Mouse (Mus musculus) right cerebral cortex, postnatal 14 days (tissue): Measurements from ENCODE around the gene Mrgpra2b.
"Not testable (repeated sequence)": the region's sequence is repeated elsewhere in the genome, so short reads cannot be mapped to it uniquely, and the experiment has no call there.

ENCODE experiments used
- DNase-seq: peaks from one replicate; pipeline ENCODE4 v3.0.0; 2022

The Mrgpra2b gene

DNA sequence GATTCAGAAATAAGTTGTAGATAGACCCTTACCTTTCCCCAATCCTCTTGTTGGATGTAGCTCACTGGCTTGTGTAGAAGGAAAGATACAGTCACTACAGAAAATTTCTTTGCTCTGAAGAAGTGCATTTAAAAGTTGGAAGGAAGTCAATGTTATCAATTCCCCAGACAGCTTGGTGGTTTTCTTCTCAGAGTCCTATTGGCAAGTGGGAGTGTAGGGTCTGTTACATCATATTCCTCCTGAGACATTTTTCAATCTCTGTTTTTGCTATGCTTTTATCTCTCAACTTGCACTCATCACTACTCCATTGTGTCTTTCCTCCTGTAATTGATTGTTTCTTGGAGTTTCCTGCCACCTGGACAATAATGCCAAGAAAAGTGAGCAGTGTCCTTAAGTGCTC is at the start of gene Mrgpra2b:
TSS of gene Mrgpra2b (minus strand) at position 101 of the 400 bp plus-strand sequence.
- no peak for DNase-seq

DNA sequence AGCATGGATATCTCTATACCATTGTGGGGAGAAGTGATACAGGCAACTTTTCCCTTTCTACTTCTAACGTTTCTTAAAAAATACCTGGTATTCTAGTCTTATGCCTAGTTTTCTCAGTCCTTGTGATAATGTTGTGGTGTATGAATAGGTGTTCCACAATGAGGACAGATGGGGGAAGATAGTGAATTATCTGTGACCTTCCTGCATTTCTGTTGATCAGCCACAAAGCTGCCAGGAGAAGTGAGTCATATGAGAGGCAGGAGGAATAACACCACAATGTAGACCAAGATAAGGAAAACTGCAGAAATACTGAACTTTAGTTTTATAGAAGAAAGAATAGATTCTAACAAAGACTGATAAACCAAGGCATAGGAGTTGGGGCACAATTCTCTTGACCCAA is 12.3 kb downstream of the Mrgpra2b start:
- DNase-seq: no peak

DNA sequence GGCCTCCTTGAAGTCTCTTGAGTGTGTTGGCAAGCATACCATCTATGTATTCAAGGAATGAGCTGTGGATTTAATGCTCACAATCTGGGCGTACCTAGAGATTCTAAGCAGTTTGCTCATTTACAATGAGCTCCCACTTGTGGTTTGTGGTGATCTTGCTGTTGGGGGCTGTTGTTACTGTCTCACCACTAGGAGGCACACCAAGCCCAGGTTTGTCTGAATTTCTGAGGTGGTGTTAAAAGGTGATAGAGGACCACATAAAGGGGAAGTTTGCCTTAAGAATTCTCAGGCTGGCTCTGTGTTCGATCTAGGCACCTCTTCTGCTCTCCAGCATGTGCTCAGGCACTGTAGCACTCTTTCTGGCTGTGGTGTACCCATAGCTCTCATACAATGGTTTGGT is 13.6 kb downstream of the Mrgpra2b start:
- DNase-seq: no peak

DNA sequence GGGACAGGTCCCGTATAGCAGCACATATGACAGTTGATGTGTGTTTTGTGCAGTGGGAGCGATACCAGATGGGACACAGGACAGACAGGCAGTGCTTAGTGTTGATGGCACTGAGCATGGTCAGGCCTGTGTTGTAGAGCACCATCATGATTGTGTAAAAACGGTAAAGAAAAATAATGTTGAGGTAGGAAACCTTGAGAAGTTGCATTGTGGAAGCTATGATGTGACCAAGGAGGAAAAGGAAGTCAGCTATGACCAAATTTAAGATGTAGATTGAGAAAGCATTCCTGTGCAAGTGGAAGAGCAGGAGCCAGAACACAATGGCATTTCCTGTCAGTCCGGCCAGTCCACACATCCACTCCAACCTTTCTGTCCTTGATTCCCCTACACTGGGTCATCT is 25.7 kb downstream of the Mrgpra2b start:
- DNase-seq: no peak

DNA sequence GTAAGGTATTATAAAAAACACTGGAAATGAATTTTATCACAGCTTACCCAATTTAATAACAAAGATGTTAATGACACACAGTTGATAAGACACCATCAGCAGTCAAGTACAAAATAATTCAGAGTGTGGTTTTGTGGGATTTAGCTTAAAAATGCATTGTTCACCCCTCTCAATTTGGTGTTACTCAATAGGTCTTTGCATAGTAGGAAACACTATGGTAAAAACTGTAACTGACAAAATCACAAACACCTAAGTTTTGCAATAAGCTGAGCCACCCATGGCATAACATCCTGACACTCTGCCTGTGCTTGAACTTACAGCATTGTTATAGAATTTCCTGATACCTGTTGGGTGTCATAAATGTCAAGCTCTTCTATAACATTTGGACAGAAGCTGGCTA is 37.4 kb downstream of the Mrgpra2b start:
- not testable (repeated sequence) for DNase-seq

DNA sequence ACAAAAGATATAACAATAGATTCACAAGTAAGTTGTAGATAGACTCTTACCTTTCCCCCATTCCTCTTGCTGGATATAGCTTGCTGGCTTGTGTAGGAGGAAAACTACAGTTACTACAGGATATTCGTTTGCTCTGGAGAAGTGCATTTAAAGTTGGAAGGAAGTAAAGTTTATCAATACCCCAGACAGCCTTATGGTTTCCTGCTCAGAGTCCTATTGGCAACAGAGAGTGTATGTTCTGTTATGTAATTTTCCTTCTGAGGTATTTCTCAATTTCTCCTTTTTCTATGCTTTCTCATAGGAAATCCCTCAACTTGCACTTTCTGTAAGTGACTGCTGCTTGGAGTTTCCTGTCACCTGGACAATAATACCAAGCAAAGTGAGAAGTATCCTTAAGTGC is 39.2 kb downstream of the Mrgpra2b start:
- DNase-seq: not testable (repeated sequence)

DNA sequence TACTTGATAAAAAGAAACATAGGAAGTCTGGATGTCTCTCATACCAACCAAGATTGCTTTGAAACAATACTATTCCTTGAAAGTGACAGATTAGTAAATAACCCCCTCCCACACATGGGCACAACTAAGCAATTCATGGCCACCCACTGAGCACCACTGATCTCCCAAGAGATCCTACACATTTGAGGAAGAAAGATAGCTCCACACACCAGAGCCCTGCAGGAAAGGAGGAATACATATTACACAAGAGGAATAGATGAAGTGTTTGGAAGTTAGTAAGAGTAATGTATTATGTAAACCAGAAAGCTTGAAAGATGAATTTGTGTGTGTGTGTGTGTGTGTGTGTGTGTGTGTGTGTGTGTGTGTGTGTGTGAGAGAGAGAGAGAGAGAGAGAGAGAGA is 45.5 kb downstream of the Mrgpra2b start:
- DNase-seq: not testable (repeated sequence)

DNA sequence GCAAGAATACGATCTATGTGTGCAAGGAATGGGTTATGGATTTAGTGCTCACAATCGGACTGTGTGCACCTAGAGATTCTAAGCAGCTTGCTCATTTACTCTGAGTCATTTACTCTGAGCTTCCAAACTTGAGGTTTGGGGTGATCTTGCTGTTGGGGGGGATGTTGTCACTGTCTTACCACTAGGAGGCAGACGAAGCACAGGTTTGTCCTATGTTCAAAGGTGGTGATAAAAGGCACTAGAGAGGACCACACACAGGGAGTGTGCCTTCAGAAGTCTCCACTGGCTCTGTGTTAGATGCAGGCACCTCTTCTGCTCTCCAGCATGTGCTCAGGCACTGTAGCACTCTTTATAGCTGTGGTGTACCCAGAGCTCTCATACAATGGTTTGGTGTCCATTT is 54.8 kb downstream of the Mrgpra2b start:
- DNase-seq: not testable (repeated sequence)

DNA sequence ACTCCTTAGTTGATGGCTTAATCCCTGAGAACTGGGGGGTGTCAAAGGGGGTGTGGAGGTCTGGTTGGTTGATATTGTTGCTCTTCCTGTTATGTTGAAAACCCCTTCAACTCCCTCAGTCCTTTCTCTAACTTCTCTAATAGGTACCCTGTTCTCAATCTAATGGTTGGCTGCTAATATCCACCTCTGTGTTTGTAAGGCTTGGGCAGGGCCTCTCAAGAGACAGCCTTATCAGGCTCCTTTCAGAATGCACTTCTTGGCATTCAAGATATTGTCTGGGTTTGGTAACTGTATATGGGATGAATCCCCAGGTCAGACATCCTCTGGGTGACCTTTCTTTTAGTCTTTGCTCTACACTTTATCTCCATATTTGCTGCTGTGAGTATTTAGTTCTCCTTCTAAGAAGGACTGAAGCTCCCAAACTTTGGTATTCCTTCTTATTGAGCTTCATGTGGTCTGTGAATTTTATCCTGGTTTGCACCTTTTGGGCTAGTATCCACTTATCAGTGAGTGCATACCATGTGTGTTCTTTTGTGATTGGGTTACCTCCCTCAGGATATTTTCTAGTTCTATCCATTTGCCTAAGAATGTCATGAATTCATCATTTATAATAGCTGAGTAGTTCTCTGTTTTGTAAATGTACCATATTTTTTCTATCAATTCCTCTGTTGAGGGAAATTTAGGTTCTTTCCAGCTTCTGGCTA is 63.2 kb downstream of the Mrgpra2b start:
- not testable (repeated sequence) for DNase-seq

DNA sequence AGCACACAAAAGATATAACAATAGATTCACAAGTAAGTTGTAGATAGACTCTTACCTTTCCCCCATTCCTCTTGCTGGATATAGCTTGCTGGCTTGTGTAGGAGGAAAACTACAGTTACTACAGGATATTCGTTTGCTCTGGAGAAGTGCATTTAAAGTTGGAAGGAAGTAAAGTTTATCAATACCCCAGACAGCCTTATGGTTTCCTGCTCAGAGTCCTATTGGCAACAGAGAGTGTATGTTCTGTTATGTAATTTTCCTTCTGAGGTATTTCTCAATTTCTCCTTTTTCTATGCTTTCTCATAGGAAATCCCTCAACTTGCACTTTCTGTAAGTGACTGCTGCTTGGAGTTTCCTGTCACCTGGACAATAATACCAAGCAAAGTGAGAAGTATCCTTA is 76.6 kb downstream of the Mrgpra2b start, which contains the start of gene Mrgpra2a:
TSS of gene Mrgpra2a (minus strand) at position 125 of the 400 bp plus-strand sequence.
- not testable (repeated sequence) for DNase-seq

DNA sequence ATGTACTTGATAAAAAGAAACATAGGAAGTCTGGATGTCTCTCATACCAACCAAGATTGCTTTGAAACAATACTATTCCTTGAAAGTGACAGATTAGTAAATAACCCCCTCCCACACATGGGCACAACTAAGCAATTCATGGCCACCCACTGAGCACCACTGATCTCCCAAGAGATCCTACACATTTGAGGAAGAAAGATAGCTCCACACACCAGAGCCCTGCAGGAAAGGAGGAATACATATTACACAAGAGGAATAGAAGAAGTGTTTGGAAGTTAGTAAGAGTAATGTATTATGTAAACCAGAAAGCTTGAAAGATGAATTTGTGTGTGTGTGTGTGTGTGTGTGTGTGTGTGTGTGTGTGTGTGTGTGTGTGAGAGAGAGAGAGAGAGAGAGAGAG is 82.9 kb downstream of the Mrgpra2b start:
- DNase-seq: not testable (repeated sequence)

DNA sequence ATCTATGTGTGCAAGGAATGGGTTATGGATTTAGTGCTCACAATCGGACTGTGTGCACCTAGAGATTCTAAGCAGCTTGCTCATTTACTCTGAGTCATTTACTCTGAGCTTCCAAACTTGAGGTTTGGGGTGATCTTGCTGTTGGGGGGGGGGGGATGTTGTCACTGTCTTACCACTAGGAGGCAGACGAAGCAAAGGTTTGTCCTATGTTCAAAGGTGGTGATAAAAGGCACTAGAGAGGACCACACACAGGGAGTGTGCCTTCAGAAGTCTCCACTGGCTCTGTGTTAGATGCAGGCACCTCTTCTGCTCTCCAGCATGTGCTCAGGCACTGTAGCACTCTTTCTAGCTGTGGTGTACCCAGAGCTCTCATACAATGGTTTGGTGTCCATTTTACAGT is 92.2 kb downstream of the Mrgpra2b start:
- not testable (repeated sequence) for DNase-seq

DNA sequence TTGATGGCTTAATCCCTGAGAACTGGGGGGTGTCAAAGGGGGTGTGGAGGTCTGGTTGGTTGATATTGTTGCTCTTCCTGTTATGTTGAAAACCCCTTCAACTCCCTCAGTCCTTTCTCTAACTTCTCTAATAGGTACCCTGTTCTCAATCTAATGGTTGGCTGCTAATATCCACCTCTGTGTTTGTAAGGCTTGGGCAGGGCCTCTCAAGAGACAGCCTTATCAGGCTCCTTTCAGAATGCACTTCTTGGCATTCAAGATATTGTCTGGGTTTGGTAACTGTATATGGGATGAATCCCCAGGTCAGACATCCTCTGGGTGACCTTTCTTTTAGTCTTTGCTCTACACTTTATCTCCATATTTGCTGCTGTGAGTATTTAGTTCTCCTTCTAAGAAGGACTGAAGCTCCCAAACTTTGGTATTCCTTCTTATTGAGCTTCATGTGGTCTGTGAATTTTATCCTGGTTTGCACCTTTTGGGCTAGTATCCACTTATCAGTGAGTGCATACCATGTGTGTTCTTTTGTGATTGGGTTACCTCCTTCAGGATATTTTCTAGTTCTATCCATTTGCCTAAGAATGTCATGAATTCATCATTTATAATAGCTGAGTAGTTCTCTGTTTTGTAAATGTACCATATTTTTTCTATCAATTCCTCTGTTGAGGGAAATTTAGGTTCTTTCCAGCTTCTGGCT is 100.7 kb downstream of the Mrgpra2b start:
- not testable (repeated sequence) for DNase-seq
